Mouse (Mus musculus) heart, embryonic 14.5 days (tissue): ENCODE measurements around the gene S100a1. TPM values are rescaled to one million over a fixed set of nuclear protein-coding genes. Genes with fewer than 3 reads are reported as not detected.

Experiments used
- ATAC-seq: fragments of 200-750 bp; cut with Nextera tagmentation; 2 replicates; pipeline ENCODE4 v1.8.0; 2017; ENCODE audit warnings: low read depth, moderate TSS enrichment; ENCODE audit not compliant: insufficient number of reproducible peaks, insufficient read depth, low FRiP score
- H3K27ac ChIP-seq, 2 experiments: fragments of 200-500 bp in 1 of 2; fragments of 300-500 bp in 1 of 2; sonication (generic) in 1 of 2; replicated peaks in 1 of 2; 2 replicates each; pipeline ENCODE4 v1.5.1; 2012 to 2014; ENCODE audit warnings: low read depth in 2 of 2, low read length in 2 of 2, control low read depth in 1 of 2, mild to moderate bottlenecking in 1 of 2, mixed read lengths in 1 of 2; ENCODE audit not compliant: control insufficient read depth in 1 of 2, insufficient read depth in 1 of 2
- H3K27me3 ChIP-seq: fragments of 300-500 bp; sonication (generic); 2 replicates; pipeline ENCODE4 v1.6.1; 2014; ENCODE audit warnings: mild to moderate bottlenecking, low read length, control low read depth; ENCODE audit not compliant: control insufficient read depth, insufficient read depth
- H3K36me3 ChIP-seq: fragments of 300-500 bp; sonication (generic); 2 replicates; pipeline ENCODE4 v1.6.1; 2014; ENCODE audit warnings: mild to moderate bottlenecking, control low read depth, low read length, mixed read lengths; ENCODE audit not compliant: control insufficient read depth, insufficient read depth
- H3K4me1 ChIP-seq, 2 experiments: fragments of 200-500 bp in 1 of 2; fragments of 300-500 bp in 1 of 2; sonication (generic) in 1 of 2; 2 replicates each; pipeline ENCODE4 v1.6.1; 2012 to 2014; ENCODE audit warnings: low read length in 2 of 2, control low read depth in 1 of 2, mixed read lengths in 1 of 2; ENCODE audit not compliant: control insufficient read depth in 2 of 2, insufficient read depth in 2 of 2
- H3K4me2 ChIP-seq: fragments of 300-500 bp; sonication (generic); 2 replicates; pipeline ENCODE4 v1.6.1; 2014; ENCODE audit warnings: mild to moderate bottlenecking, low read length
- H3K4me3 ChIP-seq, 2 experiments: fragments of 200-500 bp in 1 of 2; fragments of 300-500 bp in 1 of 2; sonication (generic) in 1 of 2; 2 replicates each; pipeline ENCODE4 v1.5.1; 2012 to 2014; ENCODE audit warnings: low read length in 2 of 2, mild to moderate bottlenecking in 2 of 2, control low read depth in 1 of 2, low read depth in 1 of 2, moderate library complexity in 1 of 2; ENCODE audit not compliant: control insufficient read depth in 1 of 2, insufficient read depth in 1 of 2
- H3K9ac ChIP-seq: fragments of 300-500 bp; sonication (generic); 2 replicates; pipeline ENCODE4 v1.6.1; 2014; ENCODE audit warnings: mild to moderate bottlenecking, low read length
- H3K9me3 ChIP-seq: fragments of 300-500 bp; sonication (generic); 2 replicates; pipeline ENCODE4 v1.6.1; 2016; ENCODE audit warnings: low read length, control low read depth; ENCODE audit not compliant: control insufficient read depth
- WGBS: fragments of 180-500 bp; shearing (Covaris S2); extraction: QIAGEN DNeasy Blood & Tissue Kit; methylation state at CpG from one replicate; pipeline ENCODE4 v1.1.7; 2014; 5-methylcytosine and 5-hydroxymethylcytosine counted together
- polyA plus RNA-seq: library from polyadenylated mRNA; unstranded; fragments of >200 nt; fragmentation: Nextera tagmentation; extraction: Ambion mirVana; gene quantifications from 2 replicates; pipeline ENCODE4 v1.2.1, GENCODE M21; 2014

The S100a1 gene
- polyA plus RNA-seq, 1 experiment from 2014 or later, result 319 TPM

DNA sequence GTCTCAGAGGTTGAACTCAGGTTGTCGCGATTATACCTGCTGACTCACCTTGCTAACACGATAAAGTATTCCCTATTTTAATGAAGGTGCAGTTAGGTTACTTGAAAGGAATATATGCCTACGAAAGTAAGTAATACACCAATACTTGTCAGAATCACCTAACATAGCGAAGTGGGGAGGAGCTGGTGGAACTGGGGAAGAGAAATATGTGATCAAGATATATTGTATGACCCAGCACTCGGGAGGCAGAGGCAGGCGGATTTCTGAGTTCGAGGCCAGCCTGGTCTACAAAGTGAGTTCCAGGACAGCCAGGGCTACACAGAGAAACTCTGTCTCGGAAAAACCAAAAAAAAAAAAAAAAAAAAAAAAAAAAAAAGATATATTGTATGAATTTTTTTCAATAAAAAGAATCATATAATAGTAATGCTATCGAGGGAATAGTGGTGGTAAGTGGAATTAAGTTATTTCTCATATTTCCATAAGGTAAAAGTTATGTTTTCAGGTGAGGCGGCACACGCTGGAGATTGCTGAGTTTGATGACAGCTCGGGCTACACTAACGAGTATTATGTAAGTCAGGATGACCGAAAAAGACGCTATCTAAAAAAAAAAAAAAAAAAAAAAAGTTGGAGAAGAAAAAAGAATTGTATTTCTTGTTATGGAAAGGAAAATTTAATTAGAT is 38.9 kb downstream of the S100a1 start:
- H3K9ac ChIP-seq, result no peak overlapping the region; the same call in 1 of the 2 replicates
- 37% methylated on average over 15 of the region's 16 CpGs for WGBS
- no peak overlapping the region for H3K27ac ChIP-seq
- no peak for ATAC-seq
- no peaks in the 10 kb centered on the region for H3K9me3 ChIP-seq
- H3K4me3 ChIP-seq, result peak overlapping the region; percentile 19 to 35; a peak in 3 of 4 replicates
- peak overlapping the region; percentile 48 for H3K4me2 ChIP-seq
- H3K36me3 ChIP-seq, result peaks cover 22% of the 10 kb centered on the region
- no peaks in the 10 kb centered on the region for H3K27me3 ChIP-seq
- peaks cover 0 to 8% of the 10 kb centered on the region in 2 experiments; a peak in 2 of 4 replicates for H3K4me1 ChIP-seq

DNA sequence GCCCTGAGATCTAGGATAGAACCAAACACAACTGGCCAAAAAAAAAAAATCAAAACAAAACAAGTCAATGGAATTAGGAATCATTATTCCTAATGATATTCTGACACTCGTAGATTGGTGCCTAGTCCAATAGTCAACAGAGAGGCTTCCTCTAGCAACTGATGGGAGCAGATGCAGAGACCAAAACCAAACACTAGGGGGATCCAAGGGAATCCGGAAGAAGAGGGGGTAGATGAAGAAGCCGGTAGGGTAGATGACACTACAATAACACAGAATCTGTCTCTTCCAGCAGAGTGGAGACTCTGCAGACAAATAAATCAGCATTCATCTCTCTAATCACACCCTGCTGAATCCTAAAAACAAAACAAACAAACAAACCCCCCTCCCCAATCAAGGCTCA is 42.0 kb downstream of the S100a1 start:
- Histone ChIP-seq H3K4me3 (no peak overlapping the region), H3K9me3 (no peaks in the 10 kb centered on the region), H3K4me2 (no peak overlapping the region), H3K9ac (no peak overlapping the region), H3K36me3 (peaks cover under 1% of the 10 kb centered on the region; the same call in 1 of the 2 replicates), H3K27ac (no peak overlapping the region), H3K4me1 (peaks cover 0 to 6% of the 10 kb centered on the region in 2 experiments; a peak in 2 of 4 replicates), H3K27me3 (no peaks in the 10 kb centered on the region)
- WGBS, result 34% methylated on average over 3 of the region's 3 CpGs
- no peak for ATAC-seq

DNA sequence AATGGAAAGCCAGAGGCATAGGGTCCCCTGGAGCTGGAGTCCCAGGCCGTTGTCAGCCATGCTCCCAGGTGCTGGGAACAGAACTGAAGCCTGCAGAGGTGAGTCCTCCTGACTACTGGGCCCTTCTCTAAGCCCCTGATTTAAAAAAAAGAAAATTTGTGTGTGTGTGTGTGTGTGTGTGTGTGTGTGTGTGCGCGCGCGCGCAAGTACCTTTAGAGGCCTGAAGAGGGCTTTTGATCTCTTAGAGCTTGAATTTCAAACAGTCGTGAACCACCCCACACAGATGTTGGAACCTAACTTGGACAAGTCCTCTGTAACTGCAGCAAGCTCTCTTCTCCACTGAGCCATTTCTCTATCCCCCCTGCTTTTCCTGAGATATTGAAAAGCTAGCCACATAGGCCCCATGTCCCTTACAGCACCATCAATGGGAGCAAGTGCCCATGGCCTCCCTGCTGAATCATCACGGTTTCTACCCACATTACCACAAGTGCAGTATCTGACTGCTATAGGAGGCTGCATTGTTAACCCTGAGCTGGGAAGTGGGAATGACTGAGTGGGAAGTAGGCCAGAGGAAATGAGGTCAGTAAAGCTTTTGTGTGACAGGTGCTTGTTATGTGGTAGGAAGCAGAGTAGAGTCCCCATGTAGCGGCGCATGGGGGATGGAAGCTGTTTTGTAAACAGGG is 46.4 kb downstream of the S100a1 start:
- Histone ChIP-seq H3K27ac (no peak overlapping the region), H3K27me3 (peaks cover 20% of the 10 kb centered on the region), H3K4me3 (no peak overlapping the region), H3K4me2 (no peak overlapping the region), H3K36me3 (no peaks in the 10 kb centered on the region), H3K9me3 (no peaks in the 10 kb centered on the region), H3K4me1 (peaks cover 2 to 10% of the 10 kb centered on the region in 2 experiments; a peak in 2 of 4 replicates), H3K9ac (no peak overlapping the region)
- ATAC-seq, result no peak
- 89% methylated on average over 10 of the region's 10 CpGs for WGBS

DNA sequence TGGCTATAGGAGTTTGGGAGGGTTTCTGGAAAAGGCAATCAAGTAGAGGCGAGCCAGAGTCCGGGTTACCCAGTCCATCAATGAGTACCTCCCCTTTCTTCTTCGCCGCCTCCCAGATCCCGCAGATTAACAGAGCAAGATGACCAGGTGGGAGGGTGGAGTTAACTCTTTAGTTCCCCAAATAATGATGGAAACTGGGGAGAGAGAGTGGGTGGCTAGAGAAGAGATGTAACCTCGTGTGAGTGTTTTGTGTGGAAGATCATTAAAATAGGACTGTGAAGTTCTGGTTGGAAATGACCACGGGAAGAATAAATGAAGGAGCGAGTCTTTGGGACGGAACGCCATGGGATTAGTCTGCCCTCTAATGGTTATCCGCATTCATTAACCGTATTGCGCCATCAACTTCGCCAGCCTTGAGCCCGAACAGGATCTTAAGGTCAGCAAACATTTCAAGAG is 47.9 kb downstream of the S100a1 start:
- Histone ChIP-seq H3K4me2 (peak overlapping the region; percentile 93), H3K9me3 (no peaks in the 10 kb centered on the region), H3K27me3 (peaks cover 20% of the 10 kb centered on the region), H3K4me3 (peak overlapping the region; percentile 45 to 58), H3K4me1 (peaks cover 4 to 11% of the 10 kb centered on the region in 2 experiments; a peak in 2 of 4 replicates), H3K9ac (peak overlapping the region; percentile 73), H3K27ac (no peak overlapping the region), H3K36me3 (no peaks in the 10 kb centered on the region)
- under 1% methylated on average over 15 of the region's 15 CpGs for WGBS
- ATAC-seq, result no peak

DNA sequence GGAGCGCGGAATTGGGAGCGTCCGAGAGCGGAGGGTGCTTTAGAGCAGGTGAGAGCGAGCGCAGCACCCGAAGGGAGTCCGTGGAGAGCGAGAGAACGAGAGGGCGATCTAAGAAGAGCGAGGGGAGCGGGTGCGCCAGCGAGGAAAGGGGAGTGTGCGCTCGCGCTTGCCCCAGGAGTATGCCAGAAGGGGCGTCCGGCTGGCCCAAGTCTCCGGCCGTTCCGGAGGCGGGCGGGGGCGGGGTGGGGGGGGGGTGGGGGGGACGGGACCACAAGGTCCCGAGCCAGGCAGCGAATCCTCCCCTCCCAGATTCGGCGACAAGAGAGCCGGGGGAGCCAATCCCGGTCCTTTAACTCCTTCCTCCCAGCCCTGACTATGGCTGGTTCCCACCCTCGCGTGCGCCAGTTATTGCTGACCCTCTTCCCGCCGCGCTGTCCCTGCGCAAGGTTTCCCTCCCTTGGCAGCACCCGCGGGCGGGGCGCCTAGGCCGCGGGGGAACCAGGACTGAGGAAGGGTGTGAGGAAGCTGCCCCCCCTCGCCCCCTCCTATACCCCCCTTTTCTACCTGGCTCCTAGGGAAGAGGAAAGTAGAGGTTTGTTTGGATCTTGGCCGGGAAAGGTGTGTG is 48.4 kb downstream of the S100a1 start, which contains the start of gene Npr1:
Gene Npr1, minus strand, starts transcription at position 181 of the 625 bp plus-strand sequence.
- Histone ChIP-seq H3K36me3 (no peaks in the 10 kb centered on the region), H3K4me1 (peaks cover 4 to 11% of the 10 kb centered on the region in 2 experiments; a peak in 2 of 4 replicates), H3K9ac (peak within 1 kb of the TSS; percentile 73), H3K4me3 (peak within 1 kb of the TSS; percentile 58 to 60), H3K27me3 (peaks cover 20% of the 10 kb centered on the region), H3K9me3 (no peaks in the 10 kb centered on the region), H3K27ac (0 out of 4 replicates have a peak within 1 kb of the TSS, but pooled peaks of 1 of the 2 experiments have one; percentile 19), H3K4me2 (peak within 1 kb of the TSS; percentile 93)
- WGBS, result under 1% methylated on average over 27 of the region's 49 CpGs
- peak; percentile 23; the same call in 1 of the 2 replicates for ATAC-seq

DNA sequence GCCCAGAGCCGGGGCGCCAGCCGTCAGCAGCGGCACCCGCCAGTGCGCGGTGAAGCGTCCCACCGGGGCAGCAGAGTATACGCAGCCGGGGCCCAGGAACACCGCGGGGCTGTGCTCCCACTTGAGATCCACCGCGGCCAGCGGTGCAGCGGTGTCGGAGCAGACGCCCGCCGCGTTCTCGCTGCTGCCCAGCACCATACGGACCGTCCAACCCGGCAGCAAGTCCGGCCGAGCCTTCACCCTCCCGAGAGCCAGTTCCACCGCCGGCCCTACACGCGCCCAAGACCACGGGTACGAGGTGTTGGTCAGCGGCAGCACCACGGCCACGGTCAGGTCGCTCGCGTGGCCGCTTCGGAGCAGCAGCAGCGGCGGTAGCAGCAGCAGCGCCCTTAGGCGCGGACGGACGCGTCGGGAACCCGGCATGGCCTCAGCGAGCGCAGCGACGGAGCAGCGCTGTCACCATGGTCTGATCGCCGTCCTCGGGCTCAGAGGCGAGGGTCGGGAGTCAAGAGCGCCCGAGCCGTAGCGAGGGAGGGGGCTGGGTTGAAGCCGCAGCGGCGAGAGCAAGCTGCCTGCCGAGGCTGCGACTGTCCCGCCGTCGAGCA is 49.0 kb downstream of the S100a1 start:
- Histone ChIP-seq H3K27me3 (peaks cover 20% of the 10 kb centered on the region), H3K9ac (peak overlapping the region; percentile 73), H3K36me3 (no peaks in the 10 kb centered on the region), H3K4me1 (peaks cover 4 to 11% of the 10 kb centered on the region in 2 experiments; a peak in 2 of 4 replicates), H3K27ac (0 out of 4 replicates have a peak overlapping the region, but pooled peaks of 1 of the 2 experiments have one; percentile 9), H3K9me3 (no peaks in the 10 kb centered on the region), H3K4me2 (peak overlapping the region; percentile 93), H3K4me3 (peak overlapping the region; percentile 58 to 60)
- ATAC-seq, result peak; percentile 32; the same call in 1 of the 2 replicates
- under 1% methylated on average over 69 of the region's 75 CpGs for WGBS
